Mouse (Mus musculus) G1E (cell line): Measurements from ENCODE around the gene Arid3c. TPM values are rescaled to one million over a fixed set of nuclear protein-coding genes. Genes with fewer than 3 reads are reported as not detected.

ENCODE experiments used
- ATAC-seq: 2 replicates; pipeline ENCODE4 v1.8.0; 2016; ENCODE audit warnings: mild to moderate bottlenecking; ENCODE audit not compliant: insufficient number of reproducible peaks, poor library complexity, low FRiP score, severe bottlenecking; ENCODE audit errors: extremely low read depth
- DNase-seq: peaks from one replicate; pipeline ENCODE4 v3.0.0; 2012; ENCODE audit warnings: low spot score
- H3K27me3 ChIP-seq: 2 replicates; pipeline ENCODE4 v1.6.1; 2012; ENCODE audit warnings: mild to moderate bottlenecking, low read length, inconsistent platforms; ENCODE audit not compliant: insufficient read depth
- H3K36me3 ChIP-seq: replicated peaks from 2 replicates; pipeline ENCODE3; 2012; ENCODE audit warnings: mild to moderate bottlenecking, inconsistent platforms
- H3K4me1 ChIP-seq: 2 replicates; pipeline ENCODE4 v1.6.1; 2012; ENCODE audit warnings: low read depth, low read length, inconsistent platforms, mixed read lengths; ENCODE audit not compliant: insufficient read depth
- H3K4me3 ChIP-seq: 2 replicates; pipeline ENCODE4 v1.5.1; 2012; ENCODE audit warnings: low read depth, mild to moderate bottlenecking, inconsistent platforms, low read length, moderate library complexity, mixed read lengths
- H3K9me3 ChIP-seq: replicated peaks from 2 replicates; pipeline ENCODE4 v1.6.1; 2012; ENCODE audit warnings: inconsistent platforms
- CTCF ChIP-seq: IDR thresholded peaks from 2 replicates; pipeline ENCODE4 v1.5.1; 2012; ENCODE audit warnings: low read depth, low read length, inconsistent platforms, mixed read lengths
- GATA1 ChIP-seq: IDR thresholded peaks from 2 replicates; pipeline ENCODE4 v1.6.1; 2012; ENCODE audit warnings: borderline replicate concordance, low read length, inconsistent platforms, mixed read lengths
- GATA2 ChIP-seq: IDR thresholded peaks from 2 replicates; pipeline ENCODE4 v1.6.1; 2012; ENCODE audit warnings: low read depth, low read length, inconsistent platforms, borderline replicate concordance
- POLR2AphosphoS5 ChIP-seq: IDR thresholded peaks from 2 replicates; pipeline ENCODE4 v1.6.1; 2012; ENCODE audit warnings: low read depth, low read length, inconsistent platforms; ENCODE audit not compliant: insufficient replicate concordance
- TAL1 ChIP-seq: conservative IDR thresholded peaks from 2 replicates; pipeline ENCODE4 v1.6.1; 2012; ENCODE audit warnings: low read depth, low read length, inconsistent platforms, mixed read lengths
- polyA plus RNA-seq: library from polyadenylated mRNA; stranded (reverse); fragments of >175 nt; gene quantifications from 2 replicates; pipeline ENCODE4 v1.2.3, GENCODE M21; 2012
- total RNA-seq, 2 experiments: library from RNA; stranded (forward) in 1 of 2; stranded (reverse) in 1 of 2; fragments of 200-1000 nt in 1 of 2; fragments of >200 nt in 1 of 2; fragmentation: Nextera tagmentation in 1 of 2; gene quantifications; 2 replicates each; pipeline ENCODE4 v1.2.3; 2014 to 2017

The Arid3c gene
- total and polyA plus RNA-seq, 3 experiments: not detected

DNA sequence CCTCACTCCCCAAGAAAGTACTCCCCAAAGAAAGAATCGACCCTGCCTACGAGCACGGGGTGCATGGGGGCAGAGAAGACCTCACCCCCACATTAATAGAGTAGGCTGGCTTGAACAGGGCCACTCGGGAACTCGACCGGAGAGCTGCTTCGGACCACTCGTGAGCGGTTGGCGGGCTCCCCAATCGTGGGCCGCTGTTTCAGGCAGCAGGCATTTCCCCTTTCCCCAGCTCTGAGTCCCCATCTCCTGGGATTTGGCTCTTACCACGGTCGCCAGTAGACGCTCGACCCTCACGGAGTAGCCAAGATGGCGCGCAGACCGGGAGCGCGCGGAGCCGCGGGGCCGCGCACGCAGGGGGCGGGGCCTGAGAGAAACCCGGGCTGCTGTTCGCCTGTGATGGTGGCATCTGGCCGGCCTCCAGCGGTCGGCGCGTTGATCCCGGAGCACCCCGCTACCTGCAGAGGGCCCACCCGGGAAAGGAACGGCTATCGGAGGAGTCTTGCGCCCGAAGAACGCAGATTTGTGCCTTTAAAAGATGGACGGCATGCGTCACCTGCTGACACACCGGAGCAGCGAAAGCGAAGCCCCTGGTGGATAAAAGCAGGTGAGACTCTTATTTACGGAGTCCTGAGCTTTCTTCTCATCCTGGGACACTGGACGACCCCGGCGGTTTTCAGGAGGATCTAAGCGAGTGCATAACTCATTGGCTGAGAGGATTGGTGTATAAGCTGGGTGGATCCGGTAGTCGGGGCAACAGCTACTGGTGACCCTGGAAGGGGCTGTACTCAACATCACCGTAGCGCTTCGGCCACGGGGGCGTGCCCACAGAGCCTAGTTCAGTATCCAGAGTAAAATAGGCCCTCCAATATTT, 17.5 kb downstream of the Arid3c start, which contains the start of gene Rpp25l:
Rpp25l (minus strand) TSS at position 338 of the 871 bp plus-strand sequence.
- H3K4me1 ChIP-seq: peaks cover 43% of the 10 kb centered on the region
- DNase-seq: peak; percentile 78
- peaks cover 69% of the 10 kb centered on the region for H3K36me3 ChIP-seq
- H3K9me3 ChIP-seq: no peaks in the 10 kb centered on the region
- TF ChIP-seq TAL1: no peak
- no peak for TF ChIP-seq GATA1
- no peak for TF ChIP-seq POLR2AphosphoS5
- no peak for TF ChIP-seq CTCF
- TF ChIP-seq GATA2: no peak
- peak within 1 kb of the TSS; percentile 82 for H3K4me3 ChIP-seq
- H3K27me3 ChIP-seq: no peaks in the 10 kb centered on the region
- peak; percentile 32; the same call in 1 of the 2 replicates for ATAC-seq

- no peaks in the 10 kb centered on the region for H3K9me3 ChIP-seq
- H3K36me3 ChIP-seq: peaks cover 60% of the 10 kb centered on the region
These were observed 18.3 kb downstream of the Arid3c start for GRCm38 (mm10) chr4:41712421-41713196.

GRCm38 (mm10) chr4:41711705-41712375, 19.1 kb downstream of the Arid3c start:
- DNase-seq (no peak), ATAC-seq (no peak)

More at GRCm38 (mm10) chr4:41712421-41713196, 18.3 kb downstream of the Arid3c start:
- H3K27me3 ChIP-seq: peaks cover 4% of the 10 kb centered on the region
- TF ChIP-seq CTCF (no peak), POLR2AphosphoS5 (no peak), GATA1 (no peak), GATA2 (no peak), TAL1 (no peak)
- DNase-seq (no peak), ATAC-seq (no peak)
- peak overlapping the region; percentile 82 for H3K4me3 ChIP-seq
- H3K4me1 ChIP-seq: peaks cover 47% of the 10 kb centered on the region

GRCm38 (mm10) chr4:41710229-41710628, 20.7 kb downstream of the Arid3c start:
- TF ChIP-seq TAL1: no peak
- TF ChIP-seq GATA2: no peak
- TF ChIP-seq GATA1: no peak
- no peak for TF ChIP-seq POLR2AphosphoS5
- no peak for TF ChIP-seq CTCF
- Histone ChIP-seq H3K4me3 (no peak overlapping the region), H3K4me1 (peaks cover 51% of the 10 kb centered on the region), H3K27me3 (peaks cover 17% of the 10 kb centered on the region), H3K36me3 (peaks cover 37% of the 10 kb centered on the region), H3K9me3 (no peaks in the 10 kb centered on the region)
- DNase-seq: no peak
- no peak for ATAC-seq

More at GRCm38 (mm10) chr4:41711705-41712375, 19.1 kb downstream of the Arid3c start:
- TF ChIP-seq GATA2: no peak
- peaks cover 54% of the 10 kb centered on the region for H3K4me1 ChIP-seq
- peak overlapping the region; percentile 82 for H3K4me3 ChIP-seq
- H3K27me3 ChIP-seq: peaks cover 10% of the 10 kb centered on the region
- no peaks in the 10 kb centered on the region for H3K9me3 ChIP-seq
- H3K36me3 ChIP-seq: peaks cover 53% of the 10 kb centered on the region

GRCm38 (mm10) chr4:41708192-41708745, 22.7 kb downstream of the Arid3c start:
- Histone ChIP-seq H3K9me3 (no peaks in the 10 kb centered on the region), H3K4me1 (peaks cover 36% of the 10 kb centered on the region), H3K36me3 (peaks cover 27% of the 10 kb centered on the region), H3K27me3 (peaks cover 23% of the 10 kb centered on the region), H3K4me3 (no peak overlapping the region)
- ATAC-seq: no peak
- no peak for TF ChIP-seq TAL1
- TF ChIP-seq GATA1: no peak
- TF ChIP-seq CTCF: no peak
- TF ChIP-seq GATA2: no peak
- no peak for TF ChIP-seq POLR2AphosphoS5
- no peak for DNase-seq
